Mouse (Mus musculus) lung, embryonic 15.5 days (tissue): ENCODE measurements at regions not wholly inside any gene's neighbourhood (a gene's known extent, or its start where the extent isn't known, plus 50 kb on each side); places are given as distances from the start of the nearest gene placed in this dataset.

ENCODE experiments used
- ATAC-seq: fragments of 200-750 bp; cut with Nextera tagmentation; 2 replicates; pipeline ENCODE4 v1.8.0; 2017; ENCODE audit warnings: moderate number of reproducible peaks, borderline replicate concordance; ENCODE audit not compliant: low FRiP score, low TSS enrichment; ENCODE audit errors: extremely low read depth
- H3K27ac ChIP-seq: fragments of 300-500 bp; sonication (generic); 2 replicates; pipeline ENCODE4 v1.5.1; 2015; ENCODE audit warnings: moderate library complexity, mild to moderate bottlenecking, inconsistent platforms
- H3K27me3 ChIP-seq: fragments of 300-500 bp; sonication (generic); 2 replicates; pipeline ENCODE4 v1.6.1; 2015; ENCODE audit warnings: inconsistent platforms
- H3K36me3 ChIP-seq: fragments of 300-500 bp; sonication (generic); 2 replicates; pipeline ENCODE4 v1.6.1; 2015; ENCODE audit warnings: inconsistent platforms
- H3K4me1 ChIP-seq: fragments of 300-500 bp; sonication (generic); 2 replicates; pipeline ENCODE4 v1.6.1; 2015; ENCODE audit warnings: inconsistent platforms
- H3K4me2 ChIP-seq: fragments of 300-500 bp; sonication (generic); 2 replicates; pipeline ENCODE4 v1.6.1; 2015; ENCODE audit warnings: inconsistent platforms, mild to moderate bottlenecking, moderate library complexity
- H3K4me3 ChIP-seq: fragments of 300-500 bp; sonication (generic); 2 replicates; pipeline ENCODE4 v1.5.1; 2015; ENCODE audit warnings: mild to moderate bottlenecking, inconsistent platforms
- H3K9ac ChIP-seq: fragments of 300-500 bp; sonication (generic); 2 replicates; pipeline ENCODE4 v1.6.1; 2015; ENCODE audit warnings: inconsistent platforms
- H3K9me3 ChIP-seq: fragments of 300-500 bp; sonication (generic); 2 replicates; pipeline ENCODE4 v1.6.1; 2016; ENCODE audit warnings: inconsistent platforms
- WGBS: fragments of 180-500 bp; shearing (Covaris S2); methylation state at CpG from one replicate; pipeline ENCODE4 v1.1.7; 2015; 5-methylcytosine and 5-hydroxymethylcytosine counted together

DNA sequence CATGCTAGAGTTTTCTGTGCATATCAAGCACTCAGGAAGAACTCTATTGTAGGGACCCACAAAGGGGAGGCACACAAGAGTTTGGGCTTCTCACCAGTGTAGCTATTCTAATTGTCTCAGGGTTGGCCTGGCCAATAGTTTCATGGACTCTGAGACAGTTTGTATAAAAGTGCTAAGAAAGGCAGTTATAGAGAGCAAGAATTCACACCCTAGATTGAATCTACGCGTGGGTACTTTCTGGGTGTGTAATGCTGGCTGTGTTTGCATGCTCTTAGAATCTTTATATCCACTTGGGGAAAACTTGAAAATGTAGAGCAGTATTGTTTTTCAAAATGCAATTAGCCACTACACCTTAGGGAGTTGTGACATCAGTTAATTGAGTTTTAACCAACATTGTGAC, 50.8 kb upstream of the Frem1 start:
- ATAC-seq = no peak
- Histone ChIP-seq H3K4me1 (peaks cover 22% of the 10 kb centered on the region; the same call in 1 of the 2 replicates), H3K36me3 (no peaks in the 10 kb centered on the region), H3K9ac (no peak overlapping the region), H3K9me3 (no peaks in the 10 kb centered on the region), H3K4me2 (no peak overlapping the region), H3K4me3 (no peak overlapping the region), H3K27ac (0 out of 2 replicates have a peak overlapping the region, but pooled peaks have one; percentile 83), H3K27me3 (no peaks in the 10 kb centered on the region)
- WGBS = 92% methylated on average over 2 of the region's 2 CpGs

DNA sequence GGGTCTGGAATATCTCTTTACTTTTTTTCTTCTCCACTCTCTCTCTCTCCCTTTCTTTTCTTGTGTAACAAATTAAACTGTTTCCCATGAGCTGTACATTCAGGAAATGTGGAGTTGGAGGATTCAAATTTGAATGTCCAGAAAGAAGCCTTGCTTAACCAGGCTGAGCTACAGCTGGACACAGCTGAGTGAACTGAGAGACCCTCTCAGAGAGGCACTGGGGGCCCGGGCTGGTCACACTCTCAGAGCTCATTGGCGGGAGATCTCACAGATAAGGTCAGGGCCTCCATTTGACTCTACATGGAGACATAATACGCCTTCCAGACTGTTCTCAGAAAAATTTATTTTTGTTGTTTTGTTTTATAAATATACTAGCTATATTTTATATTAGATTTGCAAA, 49.9 kb upstream of the Frem1 start:
- H3K27me3 ChIP-seq = no peaks in the 10 kb centered on the region
- H3K36me3 ChIP-seq = no peaks in the 10 kb centered on the region
- no peaks in the 10 kb centered on the region for H3K9me3 ChIP-seq
- H3K4me1 ChIP-seq = peaks cover 20% of the 10 kb centered on the region; the same call in 1 of the 2 replicates
- ATAC-seq = peak; percentile 70; the same call in 1 of the 2 replicates
- peak overlapping the region; percentile 83 for H3K27ac ChIP-seq
- H3K4me2 ChIP-seq = no peak overlapping the region
- 32% methylated on average over 3 of the region's 3 CpGs for WGBS
- H3K4me3 ChIP-seq = no peak overlapping the region
- H3K9ac ChIP-seq = no peak overlapping the region
